Mouse (Mus musculus): ENCODE measurements around the gene Prl7a1.

The Prl7a1 gene

GRCm38 (mm10) chr13:27642393-27642792 is at the start of gene Prl7a1:
TSS of gene Prl7a1 (minus strand) at chr13:27642493.
- in situ Hi-C loops (cut with MboI, MseI), result no loop called here

DNA sequence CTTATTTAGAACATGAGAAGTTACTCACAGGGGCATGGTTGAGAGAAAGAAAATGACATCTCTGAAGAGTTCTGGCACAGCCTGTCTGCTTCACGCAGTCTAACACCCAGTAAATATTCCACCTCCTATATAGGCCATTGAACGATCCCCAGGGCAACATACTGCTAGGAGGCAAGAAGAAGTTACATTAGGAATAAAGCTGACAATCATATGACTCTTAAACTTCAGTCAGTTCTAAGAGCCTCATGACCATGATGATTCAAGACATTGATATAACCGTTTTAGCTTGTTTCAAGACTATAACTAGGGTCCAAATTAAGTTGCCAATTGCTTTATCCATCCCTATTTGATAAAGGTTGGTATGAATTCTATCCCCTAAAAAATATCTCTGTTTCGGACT is 25.6 kb upstream of the Prl7a1 start, which contains the start of gene Prl7a2:
Prl7a2 (minus strand) TSS at position 101 of the 400 bp plus-strand sequence.
- in situ Hi-C loops (cut with MboI, MseI), result no loop called here

DNA sequence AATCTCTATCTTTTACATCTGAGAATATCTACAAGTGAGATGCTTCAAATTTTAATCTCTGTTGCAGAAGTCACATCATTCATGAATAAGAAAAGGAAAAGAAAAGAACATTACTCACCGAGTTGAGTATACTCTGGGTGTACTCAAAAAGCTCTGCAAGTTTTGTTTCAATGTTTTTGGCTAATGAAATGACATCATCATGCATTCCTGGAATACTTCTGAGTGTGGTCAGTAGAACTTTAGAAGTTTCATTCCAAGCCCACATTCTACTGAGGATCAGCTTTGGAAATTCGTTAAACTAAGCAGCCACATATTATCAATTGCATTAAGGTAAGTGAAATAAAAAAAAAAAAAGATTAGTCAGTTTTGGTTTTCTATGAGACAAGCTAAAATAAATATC is 18.5 kb upstream of the Prl7a1 start:
- in situ Hi-C loops (cut with MboI, MseI), result loop anchor here (5.0 kb wide), 1 partner anchor 37 kb away; no protein-coding TSS in a partner anchor

DNA sequence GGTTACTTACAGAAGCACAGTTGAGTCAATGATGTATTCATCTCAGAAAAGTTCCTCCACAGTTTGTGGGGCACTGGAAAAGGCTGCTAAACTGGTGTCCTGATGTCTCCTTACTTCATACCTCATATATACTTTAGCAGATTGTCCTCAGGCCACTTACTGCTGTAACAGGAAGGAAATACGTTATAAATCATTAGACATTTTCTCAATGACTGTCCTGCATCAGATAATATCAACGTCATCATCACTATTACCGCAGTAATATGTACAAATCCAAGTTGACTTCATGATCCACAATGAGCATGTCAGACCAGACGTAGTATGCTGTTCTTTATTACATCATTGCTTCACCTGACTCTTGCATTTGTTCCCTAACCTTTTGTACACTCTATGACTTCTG is 31.8 kb downstream of the Prl7a1 start, which contains the start of gene Prl7b1:
Prl7b1 (minus strand) TSS at position 101 of the 400 bp plus-strand sequence.
- in situ Hi-C loops (cut with MboI, MseI), result no loop called here
